Mouse (Mus musculus) lung, adult 2 months (tissue): Measurements from ENCODE around the gene Noxred1.

Source experiments
- CTCF ChIP-seq: fragments of 200-500 bp; IDR thresholded peaks from 2 replicates; pipeline ENCODE4 v1.5.1; 2011; ENCODE audit warnings: mild to moderate bottlenecking, low read length, control low read depth; ENCODE audit not compliant: insufficient read depth
- POLR2A ChIP-seq: fragments of 200-500 bp; IDR thresholded peaks from 2 replicates; pipeline ENCODE4 v1.6.1; 2011; ENCODE audit warnings: low read depth, mild to moderate bottlenecking, control low read depth, low read length, borderline replicate concordance; ENCODE audit errors: extremely low read depth

GRCm38 (mm10) chr12:87236882-87237483, 1.5 kb downstream of the Noxred1 start:
- TF ChIP-seq CTCF (no peak), POLR2A (no peak)
